Mouse (Mus musculus) cerebellum, adult 2 months (tissue): ENCODE measurements around the gene Fam186b.

Source experiments
- CTCF ChIP-seq: fragments of 200-500 bp; IDR thresholded peaks from 2 replicates; pipeline ENCODE4 v1.5.1; 2011; ENCODE audit warnings: low read depth, mild to moderate bottlenecking, control low read depth, low read length, moderate library complexity, borderline replicate concordance; ENCODE audit not compliant: insufficient read depth
- POLR2A ChIP-seq: fragments of 200-500 bp; IDR thresholded peaks from 2 replicates; pipeline ENCODE4 v1.6.1; 2011; ENCODE audit warnings: low read length, control low read depth, borderline replicate concordance; ENCODE audit not compliant: insufficient read depth

DNA sequence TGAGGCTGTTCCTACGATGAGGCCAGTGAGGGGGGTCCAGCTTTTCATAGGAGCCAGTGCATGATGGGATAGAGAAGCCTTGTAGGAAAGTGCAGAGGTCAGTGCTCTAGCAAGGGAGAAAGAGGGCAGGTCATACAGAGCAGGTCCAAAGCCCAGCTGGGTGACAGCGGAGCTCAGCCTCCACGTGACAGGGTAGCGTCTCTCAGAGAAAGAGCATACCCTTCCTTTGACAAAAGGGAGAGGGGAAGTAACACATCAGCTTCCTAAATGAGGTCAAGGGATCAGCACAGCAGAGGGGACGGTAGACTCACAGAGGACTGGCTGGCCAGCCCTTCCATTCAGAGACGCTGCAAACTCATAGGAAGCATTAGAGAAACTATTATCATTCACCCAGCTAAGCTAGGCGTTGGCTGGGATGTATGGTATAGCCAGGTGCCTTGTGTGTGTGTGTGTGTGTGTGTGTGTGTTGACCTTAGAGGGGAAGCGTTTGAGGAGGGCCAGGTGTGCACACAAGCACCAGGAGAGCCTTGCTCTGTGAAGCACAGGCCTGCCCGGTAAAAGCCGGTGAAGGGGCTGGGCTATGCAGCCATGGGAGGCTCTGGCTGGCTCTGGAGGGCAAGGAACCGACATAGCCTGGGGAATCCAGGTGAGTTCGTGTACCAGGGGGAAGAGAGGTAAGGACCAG is 61.2 kb downstream of the Fam186b start:
- TF ChIP-seq CTCF (no peak), POLR2A (no peak)
